Mouse (Mus musculus) lung, adult 2 months (tissue): Measurements from ENCODE around the gene Specc1. TPM values are rescaled to one million over a fixed set of nuclear protein-coding genes. Genes with fewer than 3 reads are reported as not detected.
"Not testable (repeated sequence)": the region's sequence is repeated elsewhere in the genome, so short reads cannot be mapped to it uniquely, and the experiment has no call there.

ENCODE experiments used
- DNase-seq: peaks from one replicate; pipeline ENCODE4 v3.0.0; 2022
- H3K4me1 ChIP-seq: fragments of 200-500 bp; 2 replicates; pipeline ENCODE4 v1.6.1; 2011; ENCODE audit warnings: low read length; ENCODE audit not compliant: control insufficient read depth, insufficient read depth
- H3K4me3 ChIP-seq: fragments of 200-500 bp; replicated peaks from 2 replicates; pipeline ENCODE3; 2011; ENCODE audit warnings: low read depth, mild to moderate bottlenecking, control low read depth, low read length; ENCODE audit errors: extremely low read depth
- CTCF ChIP-seq: fragments of 200-500 bp; IDR thresholded peaks from 2 replicates; pipeline ENCODE4 v1.5.1; 2011; ENCODE audit warnings: mild to moderate bottlenecking, low read length, control low read depth; ENCODE audit not compliant: insufficient read depth
- POLR2A ChIP-seq: fragments of 200-500 bp; IDR thresholded peaks from 2 replicates; pipeline ENCODE4 v1.6.1; 2011; ENCODE audit warnings: low read depth, mild to moderate bottlenecking, control low read depth, low read length, borderline replicate concordance; ENCODE audit errors: extremely low read depth
- WGBS: fragments of 180-500 bp; shearing (Covaris S2); methylation state at CpG from one replicate; pipeline ENCODE4 v1.1.7; 2018; 5-methylcytosine and 5-hydroxymethylcytosine counted together
- polyA plus RNA-seq: library from polyadenylated mRNA; depleted of rRNA; stranded (reverse); fragments of >200 nt; gene quantifications from 2 replicates; pipeline ENCODE4 v1.2.3, GENCODE M21; 2012

Specc1 gene
- polyA plus RNA-seq, 1 experiment, result 12.2 TPM

GRCm38 (mm10) chr11:61944417-61944816 lies 12.1 kb upstream of the Specc1 start:
- no peak for TF ChIP-seq POLR2A
- TF ChIP-seq CTCF, result no peak
- no peaks in the 10 kb centered on the region for H3K4me1 ChIP-seq
- DNase-seq, result no peak
- WGBS, result 66% methylated on average over 9 of the region's 9 CpGs
- no peak overlapping the region for H3K4me3 ChIP-seq

- no peak for DNase-seq
- TF ChIP-seq CTCF (no peak), POLR2A (no peak)
- Histone ChIP-seq H3K4me1 (no peaks in the 10 kb centered on the region), H3K4me3 (no peak overlapping the region)
- 88% methylated on average over 4 of the region's 4 CpGs for WGBS
Observed at GRCm38 (mm10) chr11:61946608-61947007, 10.0 kb upstream of the Specc1 start.

DNA sequence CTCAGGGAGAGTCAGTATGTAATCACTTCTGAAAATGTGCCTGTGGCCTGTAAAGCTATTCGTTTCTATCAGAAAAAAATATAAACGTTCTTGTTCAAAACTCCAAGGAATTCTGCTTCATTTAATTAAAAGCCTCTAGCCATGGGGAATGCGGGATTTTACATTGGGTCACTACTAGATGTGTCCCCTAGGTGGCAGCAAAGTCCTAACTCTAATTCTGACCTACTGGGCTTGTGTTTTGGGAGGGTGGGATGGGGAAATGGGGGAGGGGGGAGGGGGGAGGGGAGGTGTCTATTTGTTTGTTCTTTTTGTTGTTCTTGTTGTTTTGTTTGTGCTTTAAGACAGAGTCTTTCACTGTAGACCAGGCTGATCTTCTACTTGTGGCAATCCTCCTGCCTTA lies 7.2 kb upstream of the Specc1 start:
- WGBS, result 1% methylated on average over 3 of the region's 3 CpGs
- TF ChIP-seq POLR2A (no peak), CTCF (peak; percentile 33; the same call in 1 of the 2 replicates)

DNA sequence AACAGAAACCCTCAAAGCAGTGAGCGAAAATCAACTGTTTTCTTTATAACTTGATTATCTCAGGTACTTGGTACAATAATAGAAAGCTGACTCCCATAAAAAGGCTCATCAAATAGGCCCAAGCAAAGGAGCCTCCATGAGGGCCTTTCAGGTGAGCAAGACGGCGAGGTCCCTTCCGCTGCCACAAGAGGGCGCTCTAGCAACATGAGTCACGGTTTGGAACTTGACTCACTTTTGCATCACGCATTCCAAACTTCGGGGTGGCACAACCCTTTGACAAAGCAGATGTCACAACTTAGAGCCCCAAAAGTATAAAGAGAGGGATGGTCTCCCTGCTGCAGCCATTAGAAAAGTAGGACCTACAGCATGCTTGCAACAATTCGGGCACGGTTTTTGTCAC lies 5.9 kb upstream of the Specc1 start:
- 15% methylated on average over 10 of the region's 10 CpGs for WGBS
- Histone ChIP-seq H3K4me3 (no peak overlapping the region), H3K4me1 (no peaks in the 10 kb centered on the region)
- TF ChIP-seq POLR2A (no peak), CTCF (peak; percentile 93)
- peak; percentile 82 for DNase-seq

More for the DNA sequence above, 7.2 kb upstream of the Specc1 start:
- Histone ChIP-seq H3K4me3 (no peak overlapping the region), H3K4me1 (no peaks in the 10 kb centered on the region)
- peak; percentile 32 for DNase-seq

DNA sequence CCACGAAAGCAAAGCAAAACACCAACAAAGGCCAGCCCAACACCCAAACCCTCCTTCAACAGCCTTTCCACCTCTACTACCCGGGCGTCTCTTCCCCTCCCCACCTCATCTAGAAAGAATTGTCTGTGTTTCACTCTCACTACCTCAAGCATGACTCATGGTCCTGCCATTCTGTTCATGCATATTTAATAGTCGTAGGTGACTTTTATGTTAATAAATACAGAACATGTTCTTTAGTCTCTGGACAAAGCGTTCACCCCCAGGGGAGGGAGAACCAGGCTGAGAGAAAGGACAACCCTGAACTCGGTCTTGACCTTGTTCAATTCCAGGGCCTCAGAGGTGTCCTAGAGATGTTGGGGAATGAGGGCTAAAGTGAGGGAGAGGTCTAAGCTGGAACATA lies 1.4 kb upstream of the Specc1 start:
- TF ChIP-seq POLR2A (no peak), CTCF (no peak)
- no peak overlapping the region for H3K4me3 ChIP-seq
- H3K4me1 ChIP-seq, result peaks cover 2% of the 10 kb centered on the region; the same call in 1 of the 2 replicates
- 62% methylated on average over 6 of the region's 6 CpGs for WGBS
- DNase-seq, result no peak

DNA sequence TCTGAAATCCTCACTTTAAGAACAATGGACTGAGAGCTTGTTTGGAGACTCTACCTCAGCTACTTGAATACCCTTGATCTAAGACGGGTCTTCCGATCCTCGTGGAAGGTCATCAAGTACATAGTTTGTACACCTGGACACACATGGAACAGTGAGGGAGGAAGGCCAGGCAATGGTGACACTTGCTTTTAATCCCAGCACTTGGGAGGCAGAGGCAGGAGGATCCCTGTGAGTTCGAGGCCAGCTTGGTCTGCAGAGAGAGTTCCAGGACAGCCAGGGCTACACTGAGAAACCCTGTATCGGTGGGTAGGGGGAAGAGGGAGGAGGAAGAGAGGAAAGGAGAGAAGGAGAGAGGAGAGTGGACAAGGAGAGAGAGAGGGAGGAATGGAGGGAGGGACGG lies 612 bp upstream of the Specc1 start:
- 75% methylated on average over 6 of the region's 6 CpGs for WGBS
- DNase-seq, result no peak
- H3K4me3 ChIP-seq, result no peak overlapping the region
- H3K4me1 ChIP-seq, result peaks cover 2% of the 10 kb centered on the region; the same call in 1 of the 2 replicates
- TF ChIP-seq POLR2A (no peak), CTCF (no peak)

GRCm38 (mm10) chr11:61957296-61957813 lies 792 bp downstream of the Specc1 start:
- TF ChIP-seq POLR2A (no peak), CTCF (no peak)
- Histone ChIP-seq H3K4me3 (peak overlapping the region; percentile 57), H3K4me1 (peaks cover 2% of the 10 kb centered on the region; the same call in 1 of the 2 replicates)
- 6% methylated on average over 25 of the region's 25 CpGs for WGBS
- no peak for DNase-seq

- H3K4me1 ChIP-seq, H3K4me3 ChIP-seq, DNase-seq: not testable (repeated sequence)
- 68% methylated on average over 6 of the region's 6 CpGs for whole genome bisulfite sequencing
Observed at GRCm38 (mm10) chr11:61958706-61959105, 2.1 kb downstream of the Specc1 start.

DNA sequence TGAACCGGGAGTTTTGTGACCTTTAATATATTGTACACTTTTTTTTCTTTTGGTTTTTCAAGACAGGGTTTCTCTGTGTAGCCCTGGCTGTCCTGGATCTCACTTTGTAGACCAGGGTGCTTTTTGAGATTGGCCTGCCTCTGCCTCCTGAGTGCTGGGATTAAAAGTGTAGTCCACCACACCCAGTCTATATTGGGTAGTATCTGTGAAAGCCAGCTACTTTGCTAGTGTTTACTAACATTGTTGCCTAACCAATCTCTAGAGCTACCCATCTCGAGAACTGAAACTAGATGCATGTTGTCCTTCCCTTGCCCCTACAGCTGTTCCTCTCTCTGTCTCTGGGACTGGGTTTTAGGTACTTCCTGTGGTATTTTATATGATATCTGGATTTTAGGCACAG lies 3.5 kb downstream of the Specc1 start:
- H3K4me1 ChIP-seq, result peaks cover 2% of the 10 kb centered on the region; the same call in 1 of the 2 replicates
- no peak overlapping the region for H3K4me3 ChIP-seq
- no peak for DNase-seq
- WGBS, result 69% methylated on average over 2 of the region's 2 CpGs
- TF ChIP-seq POLR2A (no peak), CTCF (no peak)

DNA sequence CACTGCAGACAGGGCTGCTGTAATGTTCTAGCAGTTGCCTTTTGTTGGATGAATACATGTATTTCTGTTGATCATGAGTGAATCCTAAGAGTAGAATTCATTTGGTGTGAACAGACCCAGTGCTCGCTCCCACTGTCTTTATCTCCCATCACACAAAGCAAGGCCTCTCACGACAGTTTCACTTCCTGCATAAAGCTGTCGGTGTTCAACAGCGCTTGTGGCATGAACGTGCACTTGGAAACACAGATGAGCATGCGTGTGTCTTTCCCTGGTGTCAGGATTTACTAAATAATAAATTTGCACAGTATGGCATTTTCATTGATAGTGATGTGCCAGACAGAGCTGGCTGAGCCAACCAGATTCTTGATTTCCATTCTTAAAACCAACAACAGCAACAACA lies 6.1 kb downstream of the Specc1 start:
- Histone ChIP-seq H3K4me3 (no peak overlapping the region), H3K4me1 (no peaks in the 10 kb centered on the region)
- TF ChIP-seq CTCF (no peak), POLR2A (no peak)
- no peak for DNase-seq
- 58% methylated on average over 6 of the region's 6 CpGs for WGBS
